Comparison of ENCODE assay signal across 12 mouse cellular contexts in genomic region chr13:59509644-59510366, GRCm38 (mm10).
A peak's percentile ranks its signal among the peaks of the same experiment; 100 is the strongest.
DNase-seq lines count a peak whose midpoint lies in the region; ATAC-seq and TF ChIP-seq lines count a peak whose summit lies in the region.
"Had no signal": no experiment of that assay in that cellular context is flagged by ENCODE, and none has a peak within 500 bp of the region (broad histone marks: within the 10 kb centered on the region; RNA-seq: fewer than 3 reads in every experiment).

No protein-coding gene starts in this region.

- H3K4me1 ChIP-seq in CH12.LX (ENCODE audit: control insufficient read depth in 1 of 2, insufficient read depth in 2 of 2) = peaks cover 14 to 32% of the 10 kb centered on the region in 2 experiments
- H3K4me1 ChIP-seq in intestine, embryonic 16.5 days (ENCODE audit: control insufficient read depth, insufficient read depth, low read length) = 0 out of 2 replicates have a peak, but pooled peaks cover 6% of the 10 kb centered on the region
- no peaks in the 10 kb centered on the region for H3K4me1 ChIP-seq in hindbrain, embryonic 12.5 days
- 0 out of 2 replicates have a peak, but pooled peaks cover 4% of the 10 kb centered on the region for H3K4me1 ChIP-seq in heart, embryonic 12.5 days (replicated peaks)
- H3K4me1 ChIP-seq: limb, embryonic 15.5 days; neural tube, embryonic 12.5 days had no signal

- DNase-seq in layer of hippocampus, adult 2 months (ENCODE audit: low spot score in 2 of 2) = no peak
- DNase-seq in layer of hippocampus, postnatal 36 days = no peak
- peak; percentile 52 for DNase-seq in CH12.LX (ENCODE audit: extremely low read depth)
- DNase-seq in lung, postnatal 4 days = peak; percentile 65 to 73
- DNase-seq in thymus, adult 18-20 months = no peak
- DNase-seq: gastrocnemius, postnatal 36 days had no signal

- peaks cover 11 to 47% of the 10 kb centered on the region in 2 experiments for H3K36me3 ChIP-seq in CH12.LX (replicated peaks in 1 of 2; ENCODE audit: control insufficient read depth in 1 of 2, insufficient read depth in 1 of 2, low read length in 1 of 2)
- H3K36me3 ChIP-seq in intestine, embryonic 16.5 days (ENCODE audit: control insufficient read depth, insufficient read depth, low read length) = no peaks in the 10 kb centered on the region
- peaks cover 19% of the 10 kb centered on the region for H3K36me3 ChIP-seq in hindbrain, embryonic 12.5 days
- H3K36me3 ChIP-seq in heart, embryonic 12.5 days = peaks cover 16% of the 10 kb centered on the region

- H3K27ac ChIP-seq in layer of hippocampus, adult 2 months = peak overlapping the region; percentile 19; the same call in 1 of the 2 replicates
- peak overlapping the region; percentile 76 for H3K27ac ChIP-seq in CH12.LX (ENCODE audit: insufficient read depth, low read depth)
- H3K27ac ChIP-seq in intestine, embryonic 16.5 days (ENCODE audit: low read length) = no peak overlapping the region
- H3K27ac ChIP-seq in hindbrain, embryonic 12.5 days = no peak overlapping the region
- H3K27ac ChIP-seq in heart, embryonic 12.5 days (ENCODE audit: poor library complexity, severe bottlenecking) = no peak overlapping the region
- H3K27ac ChIP-seq: limb, embryonic 15.5 days; neural tube, embryonic 12.5 days; stomach, embryonic 15.5 days had no signal

- TF ChIP-seq CTCF in layer of hippocampus, adult 2 months (conservative IDR thresholded peaks at IDR 0.05) = no peak
- TF ChIP-seq CTCF in CH12.LX (conservative IDR thresholded peaks at IDR 0.05 in 1 of 2, IDR thresholded peaks at IDR 0.05 in 1 of 2; ENCODE audit: low read depth in 2 of 2, low read length in 2 of 2) = no peak

- no peak overlapping the region for H3K4me3 ChIP-seq in layer of hippocampus, adult 2 months
- peak overlapping the region; percentile 17 to 39 (median 25) for H3K4me3 ChIP-seq in CH12.LX (replicated peaks in 1 of 3; ENCODE audit: low read depth in 2 of 3, low read length in 2 of 3, poor library complexity in 1 of 3)
- no peak overlapping the region for H3K4me3 ChIP-seq in intestine, embryonic 16.5 days (ENCODE audit: low read length)
- no peak overlapping the region for H3K4me3 ChIP-seq in hindbrain, embryonic 12.5 days
- H3K4me3 ChIP-seq in heart, embryonic 12.5 days = no peak overlapping the region
- H3K4me3 ChIP-seq: limb, embryonic 15.5 days; neural tube, embryonic 12.5 days; stomach, embryonic 15.5 days had no signal

- TF ChIP-seq POLR2A in CH12.LX (IDR thresholded peaks at IDR 0.05; ENCODE audit: low read depth, low read length) = no peak

- in situ Hi-C loops in CH12.LX (cut with MboI; ENCODE audit: low pct_ligation_motif_present, low pct_unique_long_range_greater_than_20kb, low sequenced_read_pairs) = no loop called here

- no peaks in the 10 kb centered on the region for H3K27me3 ChIP-seq in CH12.LX (replicated peaks)
- H3K27me3 ChIP-seq in intestine, embryonic 16.5 days (replicated peaks; ENCODE audit: control insufficient read depth, insufficient read depth, low read length) = no peaks in the 10 kb centered on the region
- no peaks in the 10 kb centered on the region for H3K27me3 ChIP-seq in hindbrain, embryonic 12.5 days
- no peaks in the 10 kb centered on the region for H3K27me3 ChIP-seq in heart, embryonic 12.5 days (replicated peaks)
- H3K27me3 ChIP-seq: limb, embryonic 15.5 days; neural tube, embryonic 12.5 days; stomach, embryonic 15.5 days had no signal

- H3K4me2 ChIP-seq in CH12.LX (ENCODE audit: insufficient read depth, low read depth, poor library complexity, severe bottlenecking) = peak overlapping the region; percentile 74
- no peak overlapping the region for H3K4me2 ChIP-seq in intestine, embryonic 16.5 days (ENCODE audit: low read depth, low read length)
- no peak overlapping the region for H3K4me2 ChIP-seq in hindbrain, embryonic 12.5 days (replicated peaks)
- H3K4me2 ChIP-seq in heart, embryonic 12.5 days = no peak overlapping the region
- H3K4me2 ChIP-seq: limb, embryonic 15.5 days; neural tube, embryonic 12.5 days; stomach, embryonic 15.5 days had no signal

- ATAC-seq in intestine, embryonic 16.5 days = peak; percentile 58; the same call in 1 of the 2 replicates
- no peak for ATAC-seq in hindbrain, embryonic 12.5 days (ENCODE audit: low FRiP score)
- ATAC-seq in heart, embryonic 12.5 days (ENCODE audit: insufficient number of reproducible peaks, low FRiP score) = no peak

- H3K9me3 ChIP-seq in CH12.LX (replicated peaks; ENCODE audit: low read length) = no peaks in the 10 kb centered on the region
- H3K9me3 ChIP-seq in intestine, embryonic 16.5 days (ENCODE audit: control insufficient read depth, low read length) = no peaks in the 10 kb centered on the region
- no peaks in the 10 kb centered on the region for H3K9me3 ChIP-seq in hindbrain, embryonic 12.5 days (replicated peaks)
- no peaks in the 10 kb centered on the region for H3K9me3 ChIP-seq in heart, embryonic 12.5 days (replicated peaks)
- H3K9me3 ChIP-seq: limb, embryonic 15.5 days; neural tube, embryonic 12.5 days; stomach, embryonic 15.5 days had no signal

- dilution Hi-C loops in CH12.LX (cut with MboI; ENCODE audit: extremely low pct_ligation_motif_present, extremely low pct_unique_long_range_greater_than_20kb, low sequenced_read_pairs) = no loop called here

- H3K9ac ChIP-seq in CH12.LX (ENCODE audit: insufficient read depth, low read depth) = peak overlapping the region; percentile 51
- no peak overlapping the region for H3K9ac ChIP-seq in intestine, embryonic 16.5 days (ENCODE audit: low read depth, low read length)
- no peak overlapping the region for H3K9ac ChIP-seq in hindbrain, embryonic 12.5 days
- no peak overlapping the region for H3K9ac ChIP-seq in heart, embryonic 12.5 days
- H3K9ac ChIP-seq: limb, embryonic 15.5 days; neural tube, embryonic 12.5 days; stomach, embryonic 15.5 days had no signal

- WGBS in intestine, embryonic 16.5 days = 64% methylated on average over 10 of the region's 10 CpGs
- WGBS in hindbrain, embryonic 12.5 days = 69% methylated on average over 10 of the region's 10 CpGs
- WGBS in heart, embryonic 12.5 days = 60% methylated on average over 10 of the region's 10 CpGs

- H3K79me2 ChIP-seq in CH12.LX (replicated peaks; ENCODE audit: control insufficient read depth, extremely low read depth, insufficient read depth, poor library complexity, severe bottlenecking) = no peaks in the 10 kb centered on the region

- TF ChIP-seq RAD21 in CH12.LX (IDR thresholded peaks at IDR 0.05; ENCODE audit: low read depth, low read length) = no peak

- TF ChIP-seq EP300 in CH12.LX (IDR thresholded peaks at IDR 0.05; ENCODE audit: low read length) = no peak; the same call in 1 of the 2 replicates

TF ChIP-seq in CH12.LX, 34 proteins besides CTCF, POLR2A, EP300 and RAD21:
- TF ChIP-seq USF1 (IDR thresholded peaks at IDR 0.05; ENCODE audit: low read depth, low read length) (no peak), RCOR1 (conservative IDR thresholded peaks at IDR 0.05; ENCODE audit: low read depth, low read length) (no peak), MAZ (IDR thresholded peaks at IDR 0.05; ENCODE audit: low read depth, low read length) (no peak), ELF1 (IDR thresholded peaks at IDR 0.05; ENCODE audit: low read depth, low read length) (no peak), USF2 (conservative IDR thresholded peaks at IDR 0.05; ENCODE audit: low read depth, low read length) (no peak), PAX5 (IDR thresholded peaks at IDR 0.05; ENCODE audit: low read length) (no peak), BHLHE40 (IDR thresholded peaks at IDR 0.05; ENCODE audit: low read depth, low read length) (no peak), NELFE (IDR thresholded peaks at IDR 0.05; ENCODE audit: low read depth, low read length) (no peak)

Comparison
In these comparisons a context has a peak if more than half of its experiments do, and no peak if none do; other contexts are left out.
1. DNase-seq: peak in CH12.LX (single experiment) and lung, postnatal 4 days (2 of 2); none in layer of hippocampus, adult 2 months (0 of 2), layer of hippocampus, postnatal 36 days (0 of 2) and thymus, adult 18-20 months (0 of 2).
2. H3K27ac ChIP-seq: peak in layer of hippocampus, adult 2 months (single experiment) and CH12.LX (single experiment); none in intestine, embryonic 16.5 days (single experiment), hindbrain, embryonic 12.5 days (single experiment) and heart, embryonic 12.5 days (single experiment).
3. H3K4me3 ChIP-seq: peak in CH12.LX (3 of 3); none in layer of hippocampus, adult 2 months (single experiment), intestine, embryonic 16.5 days (single experiment), hindbrain, embryonic 12.5 days (single experiment) and heart, embryonic 12.5 days (single experiment).